Mouse (Mus musculus): Measurements from ENCODE around the gene Dedd2.
A peak's percentile ranks its signal among the peaks of the same experiment; 100 is the strongest.
"Not testable (repeated sequence)": the region's sequence is repeated elsewhere in the genome, so short reads cannot be mapped to it uniquely, and the experiment has no call there.

Dedd2 gene

GRCm38 (mm10) chr7:25220457-25221101 is at the start of gene Dedd2:
Gene Dedd2 (minus strand): TSS chr7:25220615.
- DNase-seq (ENCODE audit: low spot score in 2 of 2): no peak

DNA sequence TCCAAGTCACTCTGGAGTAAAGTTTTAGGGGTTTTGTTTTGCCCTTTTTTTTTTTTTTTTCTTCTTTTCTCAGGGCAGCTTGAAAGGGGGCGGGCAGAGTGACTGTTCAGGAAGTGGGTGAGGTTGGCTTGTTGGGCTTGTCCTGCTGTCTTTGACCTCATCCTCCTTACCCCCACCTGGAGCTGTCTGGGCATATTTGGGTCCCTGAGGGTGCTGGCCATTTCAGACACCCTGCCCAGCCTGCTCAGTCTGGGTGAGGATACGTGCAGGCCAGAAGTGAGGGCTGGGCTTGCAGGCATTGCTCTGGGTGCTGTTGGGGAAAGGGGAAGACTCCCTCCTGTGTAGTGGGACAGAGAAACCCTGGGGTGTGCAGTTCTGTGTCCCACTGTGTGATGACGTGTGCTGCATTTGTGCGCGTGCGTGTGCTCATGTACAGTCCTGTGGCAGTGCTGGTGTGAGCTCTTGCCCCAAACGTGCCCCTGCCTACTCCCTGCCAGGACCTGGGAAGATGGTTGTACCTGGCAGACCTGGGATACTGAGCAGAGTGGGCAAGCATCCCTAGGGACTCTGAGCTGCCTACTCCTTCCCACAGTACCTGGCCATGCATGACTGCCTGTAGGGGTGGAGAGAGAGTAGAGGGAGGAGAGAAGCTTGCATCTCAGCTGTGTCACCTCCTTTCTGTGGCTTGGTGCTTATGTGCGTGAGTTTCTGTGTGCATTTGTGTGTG is 49.3 kb upstream of the Dedd2 start:
- DNase-seq (ENCODE audit: low spot score in 2 of 2): no peak

DNA sequence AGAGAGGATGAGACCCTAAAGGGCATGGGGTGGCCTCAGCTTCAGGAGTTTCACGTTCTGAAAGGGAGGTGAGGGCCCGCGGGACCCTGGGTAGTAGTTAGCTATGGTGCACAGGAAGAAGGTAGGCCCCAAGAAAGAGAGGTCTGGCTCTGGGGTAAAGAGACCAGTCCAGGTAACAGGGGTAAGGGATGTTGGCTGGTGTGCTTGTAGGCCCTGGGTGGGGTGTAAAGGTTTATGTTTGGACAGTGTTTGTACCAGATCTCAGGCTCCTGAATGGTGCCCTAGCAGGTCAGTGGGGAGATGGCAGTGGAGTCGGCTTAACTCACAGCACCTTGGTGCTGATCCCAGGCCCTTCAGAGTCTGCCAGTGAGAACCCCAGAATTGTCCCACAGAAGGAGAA is 48.6 kb upstream of the Dedd2 start:
- no peak for DNase-seq (ENCODE audit: low spot score in 2 of 2)

DNA sequence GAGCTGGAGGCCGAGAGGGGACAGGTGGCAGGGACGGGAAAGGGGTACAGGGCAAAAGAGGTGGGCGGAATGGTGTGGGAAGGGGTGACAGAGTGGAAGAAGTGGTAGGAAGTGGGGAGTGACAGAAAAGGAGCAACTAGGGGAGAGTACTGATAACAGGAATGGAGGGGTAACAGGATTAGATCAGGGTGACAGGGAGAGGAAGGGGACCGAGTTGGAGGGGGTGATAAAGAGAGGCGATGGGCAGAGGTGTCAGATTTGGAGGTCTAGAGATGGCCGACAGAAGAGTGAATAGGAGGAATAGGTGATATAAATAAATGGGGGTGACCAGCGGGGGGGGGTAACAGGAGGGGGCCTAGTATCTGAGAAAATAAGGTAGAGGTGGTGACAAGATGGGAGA is 48.2 kb upstream of the Dedd2 start:
- DNase-seq (ENCODE audit: low spot score in 2 of 2): no peak

- peak; percentile 98 for DNase-seq (ENCODE audit: low spot score in 2 of 2)
Observed at GRCm38 (mm10) chr7:25267751-25268463, 47.5 kb upstream of the Dedd2 start.

DNA sequence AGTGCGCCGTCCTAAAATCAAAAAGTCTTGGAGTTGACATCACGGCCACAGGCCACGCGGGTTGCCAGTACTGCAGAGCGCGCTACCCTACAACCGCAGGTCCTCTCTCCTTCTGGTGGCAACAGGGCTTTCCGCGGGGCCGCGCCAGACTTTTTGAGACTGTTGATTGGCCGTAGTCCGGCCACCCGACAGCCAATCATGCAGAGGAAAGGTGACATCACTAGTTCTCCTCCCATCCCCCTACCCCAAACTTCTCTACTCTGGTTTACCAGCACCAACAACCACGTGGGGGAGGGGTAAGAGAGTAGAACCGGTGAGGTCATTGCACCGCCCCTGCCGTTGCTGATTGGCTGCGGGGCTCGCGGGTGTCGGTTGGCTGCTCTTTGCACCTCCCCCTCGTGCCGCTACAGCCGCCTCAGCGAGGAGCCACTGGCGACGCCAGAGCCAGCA is 46.9 kb upstream of the Dedd2 start, which contains the start of gene Cic:
Gene Cic, plus strand, starts transcription at position 404 of the 450 bp plus-strand sequence.
- peak in 1 of 2 experiments; percentile 98 for DNase-seq (ENCODE audit: low spot score in 2 of 2)

DNA sequence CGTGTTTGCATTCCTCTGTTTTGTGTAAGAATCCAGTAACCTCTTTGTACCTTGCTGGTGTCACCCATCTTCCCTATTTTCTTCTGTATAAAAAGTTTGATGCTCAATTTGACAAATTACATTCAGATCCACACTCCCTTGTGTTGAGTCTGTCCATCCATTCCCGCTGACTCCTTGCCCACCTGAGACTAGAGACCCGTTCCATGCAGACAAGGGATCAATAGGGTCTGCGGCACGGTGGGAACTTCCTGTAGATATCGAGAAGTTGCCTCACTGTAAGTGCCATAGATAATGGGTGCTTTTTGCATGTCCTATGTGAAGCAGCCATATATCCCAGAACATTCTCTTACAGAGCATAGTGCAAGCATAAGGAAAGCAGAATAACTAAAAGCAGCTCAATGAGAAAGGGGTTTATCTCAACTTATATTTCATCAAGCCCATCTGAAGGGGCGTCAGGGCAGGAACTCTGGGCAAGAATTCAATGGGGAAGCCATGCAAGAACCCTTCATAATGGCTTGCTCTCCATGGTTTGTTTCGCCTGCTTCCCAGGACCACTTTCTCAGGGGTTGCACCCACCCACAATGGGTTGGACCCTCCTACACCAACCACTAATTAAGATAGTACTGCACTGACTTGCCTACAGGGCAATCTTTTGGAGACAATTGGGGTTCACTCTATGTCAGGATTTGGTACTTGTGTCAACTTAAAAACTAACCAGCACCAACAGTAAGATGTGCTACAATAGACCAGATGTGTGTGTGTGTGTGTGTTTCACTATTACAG is 46.0 kb upstream of the Dedd2 start:
- no peak for DNase-seq (ENCODE audit: low spot score in 2 of 2)

DNA sequence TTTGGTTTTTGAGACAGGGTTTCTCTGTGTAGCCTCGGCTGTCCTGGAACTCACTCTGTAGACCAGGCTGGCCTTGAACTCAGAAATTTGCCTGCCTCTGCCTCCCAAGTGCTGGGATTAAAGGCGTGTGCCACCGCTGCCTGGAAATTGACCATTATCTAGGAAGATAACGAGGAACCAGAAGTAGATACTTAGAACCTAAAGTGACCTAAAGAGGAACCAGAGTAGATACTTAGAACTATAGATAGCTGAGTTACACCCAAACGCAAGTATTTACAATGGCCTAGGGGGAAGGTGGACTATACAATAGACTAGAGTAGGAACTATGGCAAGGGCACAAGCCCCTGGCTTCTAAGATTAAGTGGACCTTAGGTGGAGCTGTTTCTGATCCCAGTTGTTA is 45.3 kb upstream of the Dedd2 start:
- not testable (repeated sequence) for DNase-seq (ENCODE audit: low spot score in 2 of 2)

- DNase-seq (ENCODE audit: low spot score in 2 of 2): no peak
Observed at GRCm38 (mm10) chr7:25263968-25264870, 43.8 kb upstream of the Dedd2 start.

DNA sequence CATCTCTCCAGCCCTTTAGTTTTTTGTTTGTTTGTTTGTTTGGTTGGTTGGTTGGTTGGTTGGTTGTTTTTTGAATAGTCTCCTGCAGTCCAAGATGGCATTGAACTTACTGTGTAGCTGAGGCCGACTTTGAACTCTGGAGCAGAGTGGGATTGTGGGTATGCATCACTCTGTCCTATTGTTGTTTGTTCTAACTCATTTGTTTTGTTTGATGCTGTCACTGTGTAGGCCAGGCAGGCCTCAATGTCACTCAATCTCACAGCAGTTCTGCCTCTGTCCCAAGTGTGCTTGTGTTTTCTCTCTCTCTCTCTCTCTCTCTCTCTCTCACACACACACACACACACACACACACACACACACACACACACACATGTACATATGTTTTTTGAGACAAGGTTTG is 41.5 kb upstream of the Dedd2 start:
- DNase-seq (ENCODE audit: low spot score in 2 of 2): no peak

GRCm38 (mm10) chr7:25251822-25252221 is 31.4 kb upstream of the Dedd2 start:
- DNase-seq (ENCODE audit: low spot score in 2 of 2): no peak

DNA sequence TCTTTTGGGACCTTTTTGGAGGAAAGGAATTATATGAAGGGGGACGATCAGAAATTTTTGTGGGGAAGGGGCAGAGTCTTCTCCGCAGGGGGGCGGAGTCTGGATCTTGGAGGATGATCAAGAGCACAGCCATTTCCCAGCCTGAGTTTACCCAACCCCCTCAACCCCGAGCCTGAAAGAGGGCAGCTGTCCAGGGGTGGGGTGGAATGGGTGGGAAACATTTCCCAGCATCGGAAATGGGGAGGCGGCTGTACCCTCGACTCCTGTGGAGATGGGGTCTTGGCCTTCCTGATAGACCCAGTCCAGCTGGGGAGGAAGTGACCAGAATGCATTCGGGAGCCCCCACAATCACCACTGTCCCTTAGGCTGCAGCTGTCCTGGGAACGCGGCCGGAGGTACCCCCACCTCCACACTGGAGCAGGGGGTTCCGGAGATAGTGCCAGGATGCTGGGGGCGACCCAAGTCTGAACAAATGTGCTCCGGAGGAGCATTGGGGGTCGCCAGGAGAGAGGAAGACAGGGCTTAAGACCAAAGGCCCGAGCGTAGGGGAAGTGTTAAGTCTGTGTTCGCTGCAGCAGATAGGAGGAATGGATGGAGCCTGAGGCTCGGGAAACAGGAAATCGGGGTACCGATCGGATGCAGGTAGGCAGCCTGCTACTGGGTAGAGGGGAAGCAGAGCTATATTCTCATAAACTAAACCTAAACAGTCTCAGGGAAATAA is 30.8 kb upstream of the Dedd2 start:
- DNase-seq (ENCODE audit: low spot score in 2 of 2): no peak

DNA sequence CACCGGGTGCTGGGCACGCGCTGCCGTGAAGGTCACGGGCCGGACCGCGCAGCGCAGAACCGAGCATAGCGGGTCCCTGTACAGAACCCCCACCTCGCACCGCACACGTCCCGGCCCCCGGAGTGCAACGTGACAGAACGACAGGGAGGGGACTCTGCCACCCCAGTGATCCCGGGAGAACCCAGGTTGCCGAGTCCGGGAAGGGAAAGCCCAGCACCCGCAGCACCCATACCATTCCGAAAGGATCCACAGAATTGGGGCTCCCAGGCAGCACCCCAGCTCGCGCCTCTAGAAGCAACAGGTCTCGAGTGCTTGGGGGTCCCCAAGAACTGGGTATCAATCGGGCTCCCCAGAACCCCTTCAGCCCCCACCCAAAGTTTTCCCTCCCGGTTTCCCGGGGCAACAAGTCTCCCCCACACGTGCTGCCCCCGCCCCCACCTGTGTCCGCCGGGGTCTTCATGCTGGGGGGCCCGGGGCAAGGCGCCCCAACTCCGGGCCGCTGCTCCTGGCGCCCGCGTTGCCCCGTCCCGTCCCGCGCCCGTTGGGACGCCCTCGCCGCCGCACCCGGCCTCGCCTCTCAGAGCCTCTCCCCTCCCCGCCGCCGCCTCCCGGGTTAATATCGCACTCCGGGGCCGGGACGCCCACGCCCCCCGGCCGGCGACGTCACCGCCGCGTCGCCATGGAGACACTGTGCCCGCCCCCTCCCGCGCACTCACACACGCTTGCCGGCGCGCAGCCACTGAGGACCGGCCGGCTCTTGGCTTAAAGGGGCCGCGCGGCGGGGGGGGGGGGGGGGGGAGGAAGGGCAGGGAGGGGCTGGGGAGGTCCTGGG is 29.9 kb upstream of the Dedd2 start, which contains the start of gene Erf:
Gene Erf, minus strand, starts transcription at position 621 of the 832 bp plus-strand sequence.
- DNase-seq (ENCODE audit: low spot score in 2 of 2): peak; percentile 91 to 94

GRCm38 (mm10) chr7:25249314-25250140 is 29.1 kb upstream of the Dedd2 start:
- peak; percentile 73 to 74 for DNase-seq (ENCODE audit: low spot score in 2 of 2)

DNA sequence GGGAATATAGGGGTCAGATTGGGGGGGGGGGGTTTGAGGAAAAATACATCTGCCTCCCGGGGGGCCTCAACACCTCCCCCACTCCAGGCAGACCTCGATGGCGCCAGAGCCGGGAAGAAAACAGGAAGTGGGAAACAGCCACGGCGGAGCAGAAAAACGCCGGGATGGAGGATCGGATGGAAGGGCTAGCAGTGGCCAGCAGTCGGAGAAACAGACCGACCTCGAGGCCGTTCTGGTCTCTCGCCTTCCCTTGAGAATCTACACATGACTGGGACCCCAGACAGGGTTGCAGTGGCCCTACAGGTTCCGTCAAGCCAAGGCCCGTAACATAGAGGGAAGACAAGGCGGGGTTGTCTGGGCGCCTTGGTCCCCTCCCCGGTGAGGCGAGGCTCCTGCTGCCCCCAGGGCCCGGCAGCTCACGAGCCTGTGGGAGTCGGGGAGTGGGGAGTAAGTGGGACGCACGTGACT is 28.5 kb upstream of the Dedd2 start:
- DNase-seq (ENCODE audit: low spot score in 2 of 2): peak in 1 of 2 experiments; percentile 70

- peak in 1 of 2 experiments; percentile 45 for DNase-seq (ENCODE audit: low spot score in 2 of 2)
Observed at GRCm38 (mm10) chr7:25248018-25248647, 27.7 kb upstream of the Dedd2 start.

DNA sequence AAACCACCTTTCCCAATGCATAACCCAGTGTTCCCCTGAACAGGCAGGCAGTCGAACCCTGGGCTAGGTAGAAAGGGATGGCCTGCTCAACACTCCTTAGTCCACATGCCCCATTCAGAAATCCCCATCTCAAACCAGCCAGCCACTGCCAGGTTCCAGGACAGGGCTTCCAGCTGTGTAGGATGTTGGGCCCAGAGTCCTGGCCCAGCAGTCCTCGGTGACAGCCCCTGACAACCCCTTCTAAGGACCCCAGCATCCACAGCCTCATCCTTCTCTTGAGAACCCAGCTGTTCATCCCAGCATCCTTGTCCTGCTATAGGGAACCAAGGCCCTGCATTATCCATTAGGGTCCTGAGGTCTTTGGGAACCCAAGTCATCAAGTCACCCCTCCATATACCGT is 27.1 kb upstream of the Dedd2 start:
- DNase-seq (ENCODE audit: low spot score in 2 of 2): no peak

GRCm38 (mm10) chr7:25246759-25247137 is 26.3 kb upstream of the Dedd2 start:
- no peak for DNase-seq (ENCODE audit: low spot score in 2 of 2)
